Mouse (Mus musculus): ENCODE results near the gene Mad1l1. TPM values are rescaled to one million over a fixed set of nuclear protein-coding genes. Genes with fewer than 3 reads are reported as not detected.
A peak's percentile ranks its signal among the peaks of the same experiment; 100 is the strongest.

Mad1l1 gene
- polyA plus RNA-seq, 1 experiment from 2014 or later, result 25.0 TPM

- 84% methylated on average over 1 of the region's 1 CpGs for WGBS (ENCODE audit: insufficient replicate concordance)
- no peak overlapping the region for H3K4me2 ChIP-seq
- H3K27me3 ChIP-seq (ENCODE audit: control insufficient read depth, insufficient read depth, low read length), result no peaks in the 10 kb centered on the region
- peaks cover 5% of the 10 kb centered on the region for H3K4me1 ChIP-seq (ENCODE audit: control insufficient read depth, insufficient read depth, low read length)
- no peak overlapping the region for H3K4me3 ChIP-seq (ENCODE audit: low read depth, low read length)
- H3K9me3 ChIP-seq (replicated peaks; ENCODE audit: control insufficient read depth, low read length), result no peaks in the 10 kb centered on the region
- peaks cover 16% of the 10 kb centered on the region for H3K36me3 ChIP-seq (ENCODE audit: control insufficient read depth, insufficient read depth, low read length)
- no peak for ATAC-seq (replicated peaks; ENCODE audit: insufficient number of reproducible peaks, low FRiP score, low TSS enrichment)
- H3K27ac ChIP-seq (ENCODE audit: low read depth, low read length), result no peak overlapping the region
- H3K9ac ChIP-seq (ENCODE audit: low read depth, low read length), result no peak overlapping the region
These were observed 15.3 kb upstream of the Mad1l1 start for GRCm38 (mm10) chr5:140336680-140337079.

GRCm38 (mm10) chr5:140333631-140334030 is 12.3 kb upstream of the Mad1l1 start:
- Histone ChIP-seq H3K9ac (ENCODE audit: low read depth, low read length) (no peak overlapping the region), H3K27ac (ENCODE audit: low read depth, low read length) (no peak overlapping the region), H3K4me1 (ENCODE audit: control insufficient read depth, insufficient read depth, low read length) (peaks cover 11% of the 10 kb centered on the region), H3K27me3 (ENCODE audit: control insufficient read depth, insufficient read depth, low read length) (no peaks in the 10 kb centered on the region), H3K9me3 (replicated peaks; ENCODE audit: control insufficient read depth, low read length) (no peaks in the 10 kb centered on the region), H3K36me3 (ENCODE audit: control insufficient read depth, insufficient read depth, low read length) (peaks cover 10% of the 10 kb centered on the region), H3K4me2 (no peak overlapping the region), H3K4me3 (ENCODE audit: low read depth, low read length) (no peak overlapping the region)
- ATAC-seq (replicated peaks; ENCODE audit: insufficient number of reproducible peaks, low FRiP score, low TSS enrichment), result no peak
- 35% methylated on average over 2 of the region's 2 CpGs for WGBS (ENCODE audit: insufficient replicate concordance)

- WGBS (ENCODE audit: insufficient replicate concordance), result 54% methylated on average over 4 of the region's 4 CpGs
- no peak overlapping the region for H3K27ac ChIP-seq (ENCODE audit: low read depth, low read length)
- no peaks in the 10 kb centered on the region for H3K27me3 ChIP-seq (ENCODE audit: control insufficient read depth, insufficient read depth, low read length)
- peak overlapping the region; percentile 80; the same call in 1 of the 2 replicates for H3K4me3 ChIP-seq (ENCODE audit: low read depth, low read length)
- H3K4me1 ChIP-seq (ENCODE audit: control insufficient read depth, insufficient read depth, low read length), result peaks cover 11% of the 10 kb centered on the region
- H3K9ac ChIP-seq (ENCODE audit: low read depth, low read length), result no peak overlapping the region; the same call in 1 of the 2 replicates
- H3K9me3 ChIP-seq (replicated peaks; ENCODE audit: control insufficient read depth, low read length), result no peaks in the 10 kb centered on the region
- no peak for ATAC-seq (replicated peaks; ENCODE audit: insufficient number of reproducible peaks, low FRiP score, low TSS enrichment)
- H3K36me3 ChIP-seq (ENCODE audit: control insufficient read depth, insufficient read depth, low read length), result peaks cover 10% of the 10 kb centered on the region; the same call in 1 of the 2 replicates
- H3K4me2 ChIP-seq, result peak overlapping the region; percentile 94
These were observed 11.2 kb upstream of the Mad1l1 start for GRCm38 (mm10) chr5:140332519-140332918.

GRCm38 (mm10) chr5:140331615-140332512 is 10.5 kb upstream of the Mad1l1 start, which contains the start of gene Mrm2:
Gene Mrm2 (minus strand): TSS chr5:140331898.
- Histone ChIP-seq H3K36me3 (ENCODE audit: control insufficient read depth, insufficient read depth, low read length) (peaks cover 10% of the 10 kb centered on the region; the same call in 1 of the 2 replicates), H3K4me3 (ENCODE audit: low read depth, low read length) (peak within 1 kb of the TSS; percentile 80), H3K9me3 (replicated peaks; ENCODE audit: control insufficient read depth, low read length) (no peaks in the 10 kb centered on the region), H3K9ac (ENCODE audit: low read depth, low read length) (peak within 1 kb of the TSS; percentile 93), H3K27me3 (ENCODE audit: control insufficient read depth, insufficient read depth, low read length) (no peaks in the 10 kb centered on the region), H3K27ac (ENCODE audit: low read depth, low read length) (peak within 1 kb of the TSS; percentile 85), H3K4me1 (ENCODE audit: control insufficient read depth, insufficient read depth, low read length) (peaks cover 11% of the 10 kb centered on the region), H3K4me2 (peak within 1 kb of the TSS; percentile 94)
- WGBS (ENCODE audit: insufficient replicate concordance), result 1% methylated on average over 39 of the region's 39 CpGs
- peak; percentile 66 for ATAC-seq (replicated peaks; ENCODE audit: insufficient number of reproducible peaks, low FRiP score, low TSS enrichment)

GRCm38 (mm10) chr5:140324058-140324457 is 2.7 kb upstream of the Mad1l1 start:
- WGBS (ENCODE audit: insufficient replicate concordance), result 78% methylated on average over 5 of the region's 5 CpGs
- no peak overlapping the region for H3K27ac ChIP-seq (ENCODE audit: low read depth, low read length)
- no peaks in the 10 kb centered on the region for H3K9me3 ChIP-seq (replicated peaks; ENCODE audit: control insufficient read depth, low read length)
- no peak overlapping the region for H3K9ac ChIP-seq (ENCODE audit: low read depth, low read length)
- ATAC-seq (replicated peaks; ENCODE audit: insufficient number of reproducible peaks, low FRiP score, low TSS enrichment), result no peak
- peaks cover 4% of the 10 kb centered on the region; the same call in 1 of the 2 replicates for H3K36me3 ChIP-seq (ENCODE audit: control insufficient read depth, insufficient read depth, low read length)
- no peak overlapping the region for H3K4me2 ChIP-seq
- H3K27me3 ChIP-seq (ENCODE audit: control insufficient read depth, insufficient read depth, low read length), result no peaks in the 10 kb centered on the region
- no peak overlapping the region for H3K4me3 ChIP-seq (ENCODE audit: low read depth, low read length)
- H3K4me1 ChIP-seq (ENCODE audit: control insufficient read depth, insufficient read depth, low read length), result peaks cover 3% of the 10 kb centered on the region

- Histone ChIP-seq H3K27me3 (ENCODE audit: control insufficient read depth, insufficient read depth, low read length) (no peaks in the 10 kb centered on the region), H3K9ac (ENCODE audit: low read depth, low read length) (peak overlapping the region; percentile 99), H3K36me3 (ENCODE audit: control insufficient read depth, insufficient read depth, low read length) (no peaks in the 10 kb centered on the region), H3K4me3 (ENCODE audit: low read depth, low read length) (peak overlapping the region; percentile 83), H3K9me3 (replicated peaks; ENCODE audit: control insufficient read depth, low read length) (no peaks in the 10 kb centered on the region), H3K4me1 (ENCODE audit: control insufficient read depth, insufficient read depth, low read length) (peaks cover 8% of the 10 kb centered on the region), H3K4me2 (peak overlapping the region; percentile 85), H3K27ac (ENCODE audit: low read depth, low read length) (peak overlapping the region; percentile 82)
- ATAC-seq (replicated peaks; ENCODE audit: insufficient number of reproducible peaks, low FRiP score, low TSS enrichment), result no peak
- 2% methylated on average over 17 of the region's 17 CpGs for WGBS (ENCODE audit: insufficient replicate concordance)
These were observed 614 bp upstream of the Mad1l1 start for GRCm38 (mm10) chr5:140321756-140322575.

- WGBS (ENCODE audit: insufficient replicate concordance), result 87% methylated on average over 3 of the region's 3 CpGs
- H3K36me3 ChIP-seq (ENCODE audit: control insufficient read depth, insufficient read depth, low read length), result peaks cover 5% of the 10 kb centered on the region; the same call in 1 of the 2 replicates
- ATAC-seq (replicated peaks; ENCODE audit: insufficient number of reproducible peaks, low FRiP score, low TSS enrichment), result no peak
These were observed 4.6 kb downstream of the Mad1l1 start for GRCm38 (mm10) chr5:140316716-140317115.

GRCm38 (mm10) chr5:140307602-140308001 is 13.8 kb downstream of the Mad1l1 start:
- Histone ChIP-seq H3K27me3 (ENCODE audit: control insufficient read depth, insufficient read depth, low read length) (no peaks in the 10 kb centered on the region), H3K27ac (ENCODE audit: low read depth, low read length) (peak overlapping the region; percentile 5; the same call in 1 of the 2 replicates), H3K4me3 (ENCODE audit: low read depth, low read length) (no peak overlapping the region), H3K4me2 (no peak overlapping the region; the same call in 1 of the 2 replicates), H3K36me3 (ENCODE audit: control insufficient read depth, insufficient read depth, low read length) (peaks cover 14% of the 10 kb centered on the region), H3K9ac (ENCODE audit: low read depth, low read length) (no peak overlapping the region), H3K9me3 (replicated peaks; ENCODE audit: control insufficient read depth, low read length) (no peaks in the 10 kb centered on the region), H3K4me1 (ENCODE audit: control insufficient read depth, insufficient read depth, low read length) (peaks cover 16% of the 10 kb centered on the region)
- 72% methylated on average over 14 of the region's 14 CpGs for WGBS (ENCODE audit: insufficient replicate concordance)
- ATAC-seq (replicated peaks; ENCODE audit: insufficient number of reproducible peaks, low FRiP score, low TSS enrichment), result no peak

More at GRCm38 (mm10) chr5:140316716-140317115, 4.6 kb downstream of the Mad1l1 start:
- no peaks in the 10 kb centered on the region for H3K9me3 ChIP-seq (replicated peaks; ENCODE audit: control insufficient read depth, low read length)
- no peak overlapping the region for H3K27ac ChIP-seq (ENCODE audit: low read depth, low read length)
- peaks cover 8% of the 10 kb centered on the region for H3K4me1 ChIP-seq (ENCODE audit: control insufficient read depth, insufficient read depth, low read length)
- no peak overlapping the region for H3K9ac ChIP-seq (ENCODE audit: low read depth, low read length)
- H3K4me3 ChIP-seq (ENCODE audit: low read depth, low read length), result no peak overlapping the region
- H3K27me3 ChIP-seq (ENCODE audit: control insufficient read depth, insufficient read depth, low read length), result no peaks in the 10 kb centered on the region
- H3K4me2 ChIP-seq, result no peak overlapping the region

All from heart, embryonic 11.5 days (tissue).